Mouse (Mus musculus) frontal cortex, postnatal 10 days (tissue): ENCODE measurements around the gene Zdhhc14.

ENCODE experiments used
- DNase-seq, 2 experiments: peaks; one replicate each; pipeline ENCODE4 v3.0.0; 2022; ENCODE audit warnings: low spot score in 2 of 2, mixed read lengths in 1 of 2

Zdhhc14 gene

GRCm38 (mm10) chr17:5660317-5661080 is 168.1 kb downstream of the Zdhhc14 start:
- no peak for DNase-seq

- no peak for DNase-seq
Observed at GRCm38 (mm10) chr17:5666652-5667051, 174.3 kb downstream of the Zdhhc14 start.

- no peak for DNase-seq
Observed at GRCm38 (mm10) chr17:5668456-5668855, 176.1 kb downstream of the Zdhhc14 start.

GRCm38 (mm10) chr17:5668981-5669380 is 176.6 kb downstream of the Zdhhc14 start:
- no peak for DNase-seq

GRCm38 (mm10) chr17:5675951-5676350 is 183.6 kb downstream of the Zdhhc14 start:
- no peak for DNase-seq

GRCm38 (mm10) chr17:5679315-5679714 is 187.0 kb downstream of the Zdhhc14 start:
- no peak for DNase-seq

GRCm38 (mm10) chr17:5685324-5685723 is 193.0 kb downstream of the Zdhhc14 start:
- no peak for DNase-seq

GRCm38 (mm10) chr17:5687810-5688209 is 195.5 kb downstream of the Zdhhc14 start:
- DNase-seq: no peak

GRCm38 (mm10) chr17:5688222-5688621 is 195.9 kb downstream of the Zdhhc14 start:
- DNase-seq: no peak

GRCm38 (mm10) chr17:5688669-5689068 is 196.3 kb downstream of the Zdhhc14 start:
- DNase-seq: no peak

- DNase-seq: no peak
Observed at GRCm38 (mm10) chr17:5690746-5691535, 198.6 kb downstream of the Zdhhc14 start.

GRCm38 (mm10) chr17:5692661-5693060 is 200.3 kb downstream of the Zdhhc14 start:
- DNase-seq: no peak

- no peak for DNase-seq
Observed at GRCm38 (mm10) chr17:5693256-5693655, 200.9 kb downstream of the Zdhhc14 start.

GRCm38 (mm10) chr17:5698447-5699096 is 206.2 kb downstream of the Zdhhc14 start:
- no peak for DNase-seq

- no peak for DNase-seq
Observed at GRCm38 (mm10) chr17:5710320-5711104, 218.2 kb downstream of the Zdhhc14 start.

GRCm38 (mm10) chr17:5711861-5712260 is 219.5 kb downstream of the Zdhhc14 start:
- no peak for DNase-seq

- DNase-seq: no peak
Observed at GRCm38 (mm10) chr17:5713141-5713540, 220.8 kb downstream of the Zdhhc14 start.

- DNase-seq: no peak
Observed at GRCm38 (mm10) chr17:5716912-5717311, 224.6 kb downstream of the Zdhhc14 start.

- no peak for DNase-seq
Observed at GRCm38 (mm10) chr17:5718768-5719387, 226.5 kb downstream of the Zdhhc14 start.

GRCm38 (mm10) chr17:5722802-5723201 is 230.4 kb downstream of the Zdhhc14 start:
- DNase-seq: no peak

GRCm38 (mm10) chr17:5723601-5724189 is 231.3 kb downstream of the Zdhhc14 start:
- no peak for DNase-seq
